Mouse (Mus musculus) midbrain, embryonic 16.5 days (tissue): ENCODE measurements around the gene Gstt2. TPM values are rescaled to one million over a fixed set of nuclear protein-coding genes. Genes with fewer than 3 reads are reported as not detected.

Source experiments
- ATAC-seq: fragments of 200-750 bp; cut with Nextera tagmentation; 2 replicates; pipeline ENCODE4 v1.8.0; 2017; ENCODE audit warnings: moderate TSS enrichment
- H3K27ac ChIP-seq: fragments of 300-500 bp; sonication (generic); 2 replicates; pipeline ENCODE4 v1.5.1; 2014; ENCODE audit warnings: mild to moderate bottlenecking, low read length, mixed read lengths
- H3K27me3 ChIP-seq: fragments of 300-500 bp; sonication (generic); 2 replicates; pipeline ENCODE4 v1.6.1; 2014; ENCODE audit warnings: low read depth, low read length, mixed read lengths; ENCODE audit not compliant: control insufficient read depth, insufficient read depth
- H3K36me3 ChIP-seq: fragments of 300-500 bp; sonication (generic); 2 replicates; pipeline ENCODE4 v1.6.1; 2014; ENCODE audit warnings: mild to moderate bottlenecking, low read length, moderate library complexity, mixed read lengths; ENCODE audit not compliant: control insufficient read depth, insufficient read depth
- H3K4me1 ChIP-seq: fragments of 300-500 bp; sonication (generic); 2 replicates; pipeline ENCODE4 v1.6.1; 2014; ENCODE audit warnings: mild to moderate bottlenecking, low read length, mixed read lengths; ENCODE audit not compliant: control insufficient read depth, insufficient read depth
- H3K4me2 ChIP-seq: fragments of 300-500 bp; sonication (generic); 2 replicates; pipeline ENCODE4 v1.6.1; 2014; ENCODE audit warnings: mild to moderate bottlenecking, low read length, mixed read lengths
- H3K4me3 ChIP-seq: fragments of 300-500 bp; sonication (generic); 2 replicates; pipeline ENCODE4 v1.5.1; 2014; ENCODE audit warnings: low read depth, mild to moderate bottlenecking, low read length, moderate library complexity, mixed read lengths
- H3K9ac ChIP-seq: fragments of 300-500 bp; sonication (generic); 2 replicates; pipeline ENCODE4 v1.6.1; 2014; ENCODE audit warnings: low read depth, low read length, mixed read lengths
- H3K9me3 ChIP-seq: fragments of 300-500 bp; sonication (generic); replicated peaks from 2 replicates; pipeline ENCODE4 v1.6.1; 2014; ENCODE audit warnings: mild to moderate bottlenecking, low read length, mixed read lengths; ENCODE audit not compliant: control insufficient read depth, poor library complexity, severe bottlenecking
- WGBS: fragments of 180-500 bp; shearing (Covaris S2); extraction: QIAGEN DNeasy Blood & Tissue Kit; methylation state at CpG from one replicate; pipeline ENCODE4 v1.1.7; 2014; 5-methylcytosine and 5-hydroxymethylcytosine counted together
- polyA plus RNA-seq: library from polyadenylated mRNA; unstranded; fragments of >200 nt; fragmentation: Nextera tagmentation; extraction: Ambion mirVana; gene quantifications from 2 replicates; pipeline ENCODE4 v1.2.1, GENCODE M21; 2015

Gene Gstt2
- polyA plus RNA-seq, result 7.0 TPM in 2 replicates

DNA sequence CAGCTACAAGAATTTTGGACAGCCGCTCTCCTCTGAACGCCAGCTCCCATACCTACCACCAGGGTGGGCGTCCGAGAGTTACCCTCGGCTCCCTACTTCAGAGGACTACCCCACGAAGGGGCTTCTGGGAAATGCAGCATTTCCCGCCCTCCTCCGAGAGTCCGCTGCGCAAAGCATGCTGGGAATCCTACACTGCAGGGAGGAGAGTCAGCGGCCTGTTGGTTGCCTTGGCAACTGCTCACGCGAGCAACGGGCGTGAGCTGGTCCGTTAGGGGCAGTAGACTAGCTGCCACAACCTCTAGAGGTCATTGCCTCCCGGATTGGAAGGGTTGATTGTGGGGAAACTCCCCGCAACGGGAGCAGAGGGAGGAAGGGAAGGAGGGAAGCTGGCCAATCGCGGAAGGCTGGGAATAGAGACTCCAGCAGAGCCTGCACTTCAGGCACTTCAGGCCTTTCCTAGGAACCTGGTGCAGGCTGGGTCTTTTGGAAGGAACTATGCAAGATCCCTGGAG lies at the start of gene Gstt2:
Gene Gstt2, minus strand, starts transcription at position 177 of the 512 bp plus-strand sequence.
- H3K9ac ChIP-seq, result peak within 1 kb of the TSS; percentile 64

DNA sequence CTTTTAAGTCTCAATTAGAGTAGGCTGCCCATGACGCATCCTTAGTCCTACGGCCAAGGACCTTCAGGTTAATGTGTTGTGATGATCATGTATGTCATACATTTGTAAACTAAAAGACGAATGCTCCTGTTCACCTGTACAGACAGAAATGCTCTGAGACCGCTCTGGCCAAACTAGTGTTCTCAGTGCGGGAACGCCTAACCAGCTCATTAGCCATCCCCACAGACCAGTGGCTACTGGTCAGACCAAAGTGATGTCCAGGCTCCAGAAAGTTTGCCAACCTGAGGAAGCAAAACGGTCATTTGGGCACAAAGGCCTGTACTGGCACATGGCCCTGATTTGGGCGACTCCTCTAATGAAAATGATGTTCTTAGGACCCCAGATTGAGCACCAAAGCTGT lies 47.5 kb upstream of the Gstt2 start:
- no peak overlapping the region for H3K27ac ChIP-seq
- no peaks in the 10 kb centered on the region for H3K4me1 ChIP-seq
- no peak overlapping the region for H3K4me2 ChIP-seq
- no peaks in the 10 kb centered on the region for H3K36me3 ChIP-seq
- H3K27me3 ChIP-seq, result no peaks in the 10 kb centered on the region
- no peak overlapping the region for H3K4me3 ChIP-seq
- no peak for ATAC-seq
- WGBS, result 93% methylated on average over 8 of the region's 8 CpGs
- H3K9ac ChIP-seq, result no peak overlapping the region
- H3K9me3 ChIP-seq, result no peaks in the 10 kb centered on the region

More for the DNA sequence above, at the start of gene Gstt2:
- peak within 1 kb of the TSS; percentile 49 for H3K4me3 ChIP-seq
- peak within 1 kb of the TSS; percentile 84 for H3K27ac ChIP-seq
- H3K27me3 ChIP-seq, result peaks cover 10% of the 10 kb centered on the region
- WGBS, result under 1% methylated on average over 21 of the region's 21 CpGs
- no peaks in the 10 kb centered on the region for H3K36me3 ChIP-seq
- peak; percentile 89 for ATAC-seq
- H3K9me3 ChIP-seq, result no peaks in the 10 kb centered on the region
- H3K4me2 ChIP-seq, result peak within 1 kb of the TSS; percentile 63
- peaks cover 17% of the 10 kb centered on the region for H3K4me1 ChIP-seq

DNA sequence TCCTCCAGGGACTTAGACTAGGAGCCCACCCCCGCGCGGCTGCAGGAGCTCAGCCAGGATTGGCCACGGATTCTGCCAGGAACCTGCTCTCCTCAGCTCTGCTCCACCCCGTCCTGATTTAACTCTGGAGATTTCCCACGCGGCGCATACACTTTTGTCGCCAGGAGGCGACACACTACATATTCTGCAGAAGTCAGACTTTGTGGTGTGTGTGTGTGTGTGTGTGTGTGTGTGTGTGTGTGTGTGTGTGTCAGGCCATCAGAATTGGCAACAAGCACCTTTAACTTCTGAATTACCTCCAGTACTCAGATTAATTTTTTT lies 46.0 kb upstream of the Gstt2 start:
- Histone ChIP-seq H3K9ac (no peak overlapping the region), H3K4me1 (no peaks in the 10 kb centered on the region), H3K27ac (no peak overlapping the region), H3K36me3 (no peaks in the 10 kb centered on the region), H3K4me3 (no peak overlapping the region), H3K27me3 (no peaks in the 10 kb centered on the region), H3K4me2 (peak overlapping the region; percentile 28), H3K9me3 (no peaks in the 10 kb centered on the region)
- peak; percentile 63; the same call in 1 of the 2 replicates for ATAC-seq
- WGBS, result 0% methylated on average over 10 of the region's 10 CpGs

DNA sequence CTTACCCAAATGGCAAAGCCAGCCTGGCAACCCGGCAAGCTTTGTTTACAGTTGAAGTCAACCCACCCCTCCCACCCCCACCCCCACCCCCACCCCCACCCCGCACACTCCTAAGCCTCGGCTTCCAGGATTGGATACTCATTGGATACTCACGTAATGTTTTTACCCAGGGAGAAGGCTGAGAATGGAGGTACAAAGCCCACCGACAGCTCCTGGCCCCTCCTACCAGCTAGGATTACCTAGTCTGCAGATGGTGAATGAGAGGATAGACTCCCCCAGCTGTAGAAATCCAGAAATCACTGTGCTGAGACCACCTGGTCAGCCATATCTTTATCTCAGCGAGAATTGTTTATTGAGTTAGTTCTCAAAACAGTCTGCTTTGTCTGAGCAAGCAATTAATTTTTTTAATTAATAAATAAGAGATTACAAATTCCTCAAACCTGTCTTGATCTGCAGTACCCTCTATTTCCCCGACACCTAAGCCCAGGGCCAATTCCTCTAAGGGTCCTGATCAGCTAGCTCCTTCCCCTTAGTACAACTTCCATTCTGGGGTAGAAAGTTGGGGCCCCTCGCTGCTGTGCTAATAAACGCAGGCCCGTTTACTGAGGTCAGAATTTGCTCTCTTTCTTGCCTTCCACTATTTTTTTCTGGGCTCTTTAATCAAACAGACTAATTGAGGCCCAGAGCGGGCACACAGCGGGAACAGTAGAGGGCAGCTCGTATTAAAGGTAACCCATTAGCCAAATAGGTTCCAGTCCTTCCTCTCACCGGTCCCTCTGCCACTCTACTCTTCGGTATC lies 45.4 kb upstream of the Gstt2 start:
- H3K27ac ChIP-seq, result no peak overlapping the region
- no peaks in the 10 kb centered on the region for H3K9me3 ChIP-seq
- 5% methylated on average over 15 of the region's 15 CpGs for WGBS
- H3K4me2 ChIP-seq, result peak overlapping the region; percentile 28
- H3K9ac ChIP-seq, result no peak overlapping the region
- H3K4me3 ChIP-seq, result no peak overlapping the region
- no peaks in the 10 kb centered on the region for H3K27me3 ChIP-seq
- ATAC-seq, result 0 out of 2 replicates have a peak, but pooled peaks have one; percentile 49
- no peaks in the 10 kb centered on the region for H3K4me1 ChIP-seq
- no peaks in the 10 kb centered on the region for H3K36me3 ChIP-seq

DNA sequence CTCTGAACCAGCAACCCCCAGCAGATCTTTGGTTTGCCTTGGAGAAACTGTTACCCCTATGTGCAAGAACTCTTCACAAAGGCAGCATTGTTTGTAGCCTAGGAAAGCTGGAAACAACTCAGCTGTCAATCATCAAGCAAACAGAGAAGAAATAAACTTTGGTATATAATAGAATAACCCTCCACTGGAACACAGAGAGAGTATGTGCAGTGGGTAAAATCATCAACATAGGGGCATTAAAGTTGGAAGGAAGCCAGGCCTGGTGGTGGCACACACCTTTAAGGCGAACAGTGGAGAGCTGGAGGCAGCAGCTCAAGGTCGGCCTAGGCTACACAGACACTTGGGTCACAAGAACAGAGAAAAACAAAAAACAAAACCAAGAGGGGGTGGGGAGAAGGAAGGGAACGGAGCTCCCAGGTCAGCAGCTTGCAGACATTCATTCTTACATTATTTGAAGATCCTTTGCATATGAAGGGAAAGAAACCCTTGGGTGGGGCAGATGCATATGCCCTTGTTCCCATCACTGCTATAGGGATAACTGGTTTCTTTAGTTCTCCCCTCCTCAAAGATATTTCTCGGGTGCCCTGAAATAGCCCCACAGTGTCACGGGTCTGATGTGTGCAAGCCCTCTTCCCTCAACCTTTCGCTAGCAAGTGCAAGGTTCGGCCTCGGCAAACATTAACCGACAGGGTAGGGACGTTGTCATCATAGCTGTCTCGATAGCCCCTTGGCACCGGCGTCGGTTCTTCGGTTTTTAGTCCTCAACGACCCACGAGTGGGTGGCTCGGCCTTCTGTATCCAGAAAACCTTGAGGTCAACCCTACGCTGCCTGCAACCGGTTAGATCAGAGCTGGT lies 44.6 kb upstream of the Gstt2 start:
- Histone ChIP-seq H3K4me2 (no peak overlapping the region), H3K36me3 (no peaks in the 10 kb centered on the region), H3K27me3 (no peaks in the 10 kb centered on the region), H3K27ac (no peak overlapping the region), H3K4me1 (no peaks in the 10 kb centered on the region), H3K9ac (no peak overlapping the region), H3K9me3 (no peaks in the 10 kb centered on the region), H3K4me3 (no peak overlapping the region)
- WGBS, result 16% methylated on average over 20 of the region's 20 CpGs
- ATAC-seq, result no peak

DNA sequence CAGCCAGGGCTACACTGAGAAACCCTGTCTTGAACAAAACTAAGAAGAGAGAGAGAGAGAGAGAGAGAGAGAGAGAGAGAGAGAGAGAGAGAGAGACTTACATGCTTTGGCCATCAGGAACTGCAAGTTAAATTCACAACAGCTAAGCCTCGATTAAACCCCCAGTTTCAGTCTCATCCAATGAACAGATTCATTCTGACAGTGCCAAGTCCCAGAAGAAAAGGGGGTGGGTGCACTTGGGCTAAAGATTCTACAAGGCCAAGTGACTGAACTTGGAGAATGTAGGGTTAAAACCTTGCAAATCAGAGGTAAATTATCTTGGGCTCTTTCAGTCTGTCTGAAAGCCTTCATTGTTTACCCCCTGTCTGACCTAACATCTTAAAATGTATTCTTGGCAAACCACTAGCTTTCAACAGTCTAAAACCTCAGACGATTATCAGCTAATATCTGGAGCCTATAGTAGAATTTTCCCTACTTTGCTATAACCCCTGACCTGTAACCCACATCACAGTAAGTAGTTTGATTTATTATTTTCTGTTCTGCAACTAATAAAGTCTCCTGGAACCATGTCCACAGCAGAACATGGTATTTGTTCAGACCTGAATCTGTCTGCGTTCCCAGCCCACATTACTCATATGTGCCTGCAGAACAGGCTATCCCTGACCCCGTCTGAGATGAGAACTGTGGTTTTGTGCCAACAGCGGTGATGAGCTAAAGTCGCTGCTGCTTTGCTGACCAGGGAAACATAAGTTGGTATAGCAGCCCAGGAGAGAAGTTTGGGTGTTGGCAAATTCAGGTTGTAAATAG lies 43.8 kb upstream of the Gstt2 start:
- no peaks in the 10 kb centered on the region for H3K36me3 ChIP-seq
- ATAC-seq, result no peak
- WGBS, result 63% methylated on average over 6 of the region's 6 CpGs
- no peaks in the 10 kb centered on the region for H3K4me1 ChIP-seq
- H3K27ac ChIP-seq, result no peak overlapping the region
- H3K4me2 ChIP-seq, result no peak overlapping the region
- no peaks in the 10 kb centered on the region for H3K9me3 ChIP-seq
- H3K9ac ChIP-seq, result no peak overlapping the region
- H3K27me3 ChIP-seq, result no peaks in the 10 kb centered on the region
- no peak overlapping the region for H3K4me3 ChIP-seq

DNA sequence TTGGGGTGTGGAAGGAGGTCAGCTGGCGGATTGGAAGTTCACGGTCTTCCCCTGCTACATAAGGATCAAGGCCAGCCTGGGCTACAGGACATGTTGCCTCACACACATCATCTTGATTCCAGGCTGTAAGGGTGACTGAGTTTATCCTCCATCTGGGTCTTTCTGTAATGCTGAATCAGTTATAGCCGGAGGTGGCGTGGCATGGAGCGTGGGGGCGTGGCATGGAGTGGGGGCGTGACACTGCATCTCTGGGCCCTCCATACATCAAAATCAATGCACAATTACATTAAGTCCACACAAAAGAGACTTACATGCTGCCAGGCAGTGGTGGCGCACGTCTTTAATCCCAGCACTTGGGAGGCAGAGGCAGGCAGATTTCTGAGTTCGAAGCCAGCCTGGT lies 43.1 kb upstream of the Gstt2 start:
- Histone ChIP-seq H3K36me3 (no peaks in the 10 kb centered on the region), H3K27ac (no peak overlapping the region), H3K4me2 (no peak overlapping the region), H3K9me3 (no peaks in the 10 kb centered on the region), H3K27me3 (no peaks in the 10 kb centered on the region), H3K4me3 (no peak overlapping the region), H3K4me1 (no peaks in the 10 kb centered on the region), H3K9ac (no peak overlapping the region)
- no peak for ATAC-seq
- 95% methylated on average over 10 of the region's 10 CpGs for WGBS

DNA sequence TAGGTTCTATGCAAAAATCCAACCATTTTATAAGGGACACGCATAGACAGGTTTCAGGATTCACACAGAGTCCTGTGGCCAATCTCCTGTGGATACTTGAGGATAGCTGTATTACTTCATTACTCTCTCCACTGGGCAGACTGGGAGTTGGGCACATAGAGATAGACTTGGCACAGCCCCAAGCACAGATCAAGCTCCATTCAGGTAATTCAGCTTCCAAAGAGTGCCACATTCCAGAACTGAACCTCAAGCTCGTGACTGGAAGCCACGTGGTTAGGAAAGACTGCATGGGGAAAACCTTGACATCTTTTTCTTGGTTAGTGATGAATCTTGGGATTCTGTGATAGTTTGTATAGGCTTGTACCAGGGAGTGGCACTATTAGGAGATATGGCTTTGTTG lies 41.6 kb upstream of the Gstt2 start:
- Histone ChIP-seq H3K4me1 (peaks cover 1% of the 10 kb centered on the region; the same call in 1 of the 2 replicates), H3K9ac (no peak overlapping the region), H3K9me3 (no peaks in the 10 kb centered on the region), H3K27ac (no peak overlapping the region), H3K27me3 (no peaks in the 10 kb centered on the region), H3K4me2 (no peak overlapping the region), H3K36me3 (no peaks in the 10 kb centered on the region), H3K4me3 (no peak overlapping the region)
- ATAC-seq, result no peak
- 83% methylated on average over 3 of the region's 3 CpGs for WGBS
